Mouse (Mus musculus): ENCODE data around the gene Dnajc16. TPM values are rescaled to one million over a fixed set of nuclear protein-coding genes. Genes with fewer than 3 reads are reported as not detected.

The Dnajc16 gene
- total RNA-seq, 1 experiment: 12.1 TPM

- Histone ChIP-seq H3K4me3 (ENCODE audit: insufficient read depth in 1 of 2, low read depth in 1 of 2, low read length in 2 of 2, poor library complexity in 1 of 2, severe bottlenecking in 1 of 2) (no peak overlapping the region), H3K27ac (ENCODE audit: insufficient read depth, low read depth, low read length, poor library complexity, severe bottlenecking) (no peak overlapping the region), H3K36me3 (ENCODE audit: control insufficient read depth, insufficient read depth, low read length, poor library complexity, severe bottlenecking) (peaks cover 28% of the 10 kb centered on the region; the same call in 1 of the 2 replicates), H3K9ac (ENCODE audit: insufficient read depth, low read depth, low read length, poor library complexity, severe bottlenecking) (no peak overlapping the region), H3K4me1 (ENCODE audit: control insufficient read depth in 2 of 2, insufficient read depth in 2 of 2, low read length in 2 of 2, poor library complexity in 1 of 2) (no peaks in the 10 kb centered on the region), H3K9me3 (ENCODE audit: control insufficient read depth, insufficient read depth, low read depth, low read length) (no peaks in the 10 kb centered on the region)
- TF ChIP-seq ZC3H11A (IDR thresholded peaks at IDR 0.05; ENCODE audit: borderline replicate concordance, low read depth, low read length) (0 out of 2 replicates have a peak, but pooled peaks have one; percentile 16), ZNF384 (IDR thresholded peaks at IDR 0.05; ENCODE audit: low read depth, low read length) (no peak)
- in situ Hi-C loops (cut with MboI; ENCODE audit: low sequenced_read_pairs in 2 of 2, unreplicated experiment in 2 of 2): no loop called here
- DNase-seq (ENCODE audit: low read depth, low spot score): no peak
These were observed 19.2 kb upstream of the Dnajc16 start for GRCm38 (mm10) chr4:141809850-141810464.

DNA sequence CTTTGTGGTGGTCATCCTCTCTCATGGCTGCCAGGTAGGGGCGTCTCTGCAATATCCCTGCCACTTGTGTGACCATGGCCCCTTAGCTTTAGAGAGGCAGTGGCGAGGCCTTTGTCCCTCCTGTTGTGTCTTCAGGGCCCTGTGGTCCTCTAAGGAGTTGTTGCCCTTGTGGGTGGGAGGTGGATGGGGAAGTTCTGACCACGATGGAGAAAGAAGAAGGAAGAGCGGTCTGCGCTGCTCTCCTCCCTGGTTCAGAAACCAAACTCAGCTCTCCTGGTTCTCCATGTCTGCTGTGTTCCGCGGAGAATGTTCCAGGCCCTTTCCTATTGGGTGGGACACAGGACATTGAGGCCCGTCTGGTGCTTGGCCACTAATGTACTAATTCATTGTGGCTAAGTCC is 15.2 kb upstream of the Dnajc16 start:
- in situ Hi-C loops (cut with MboI; ENCODE audit: low sequenced_read_pairs in 2 of 2, unreplicated experiment in 2 of 2): no loop called here
- Histone ChIP-seq H3K9ac (ENCODE audit: insufficient read depth, low read depth, low read length, poor library complexity, severe bottlenecking) (no peak overlapping the region), H3K36me3 (ENCODE audit: control insufficient read depth, insufficient read depth, low read length, poor library complexity, severe bottlenecking) (peaks cover 25% of the 10 kb centered on the region; the same call in 1 of the 2 replicates), H3K4me3 (ENCODE audit: insufficient read depth in 1 of 2, low read depth in 1 of 2, low read length in 2 of 2, poor library complexity in 1 of 2, severe bottlenecking in 1 of 2) (no peak overlapping the region), H3K27ac (ENCODE audit: insufficient read depth, low read depth, low read length, poor library complexity, severe bottlenecking) (no peak overlapping the region), H3K4me1 (ENCODE audit: control insufficient read depth in 2 of 2, insufficient read depth in 2 of 2, low read length in 2 of 2, poor library complexity in 1 of 2) (no peaks in the 10 kb centered on the region), H3K9me3 (ENCODE audit: control insufficient read depth, insufficient read depth, low read depth, low read length) (no peaks in the 10 kb centered on the region)
- DNase-seq (ENCODE audit: low read depth, low spot score): no peak
- TF ChIP-seq ZC3H11A (IDR thresholded peaks at IDR 0.05; ENCODE audit: borderline replicate concordance, low read depth, low read length): no peak
- TF ChIP-seq ZNF384 (IDR thresholded peaks at IDR 0.05; ENCODE audit: low read depth, low read length): no peak
- no peak for TF ChIP-seq HCFC1 (IDR thresholded peaks at IDR 0.05; ENCODE audit: borderline replicate concordance, insufficient read depth, low read length)

- TF ChIP-seq ZNF384 (IDR thresholded peaks at IDR 0.05; ENCODE audit: low read depth, low read length) (no peak), MAFK (IDR thresholded peaks at IDR 0.05; ENCODE audit: insufficient read depth, low read depth, low read length) (no peak), HCFC1 (IDR thresholded peaks at IDR 0.05; ENCODE audit: borderline replicate concordance, insufficient read depth, low read length) (no peak), ZC3H11A (IDR thresholded peaks at IDR 0.05; ENCODE audit: borderline replicate concordance, low read depth, low read length) (no peak), CHD2 (IDR thresholded peaks at IDR 0.05; ENCODE audit: low read depth, low read length) (no peak)
- H3K36me3 ChIP-seq (ENCODE audit: control insufficient read depth, insufficient read depth, low read length, poor library complexity, severe bottlenecking): peaks cover 22% of the 10 kb centered on the region; the same call in 1 of the 2 replicates
- DNase-seq (ENCODE audit: low read depth, low spot score): no peak
- in situ Hi-C loops (cut with MboI; ENCODE audit: low sequenced_read_pairs in 2 of 2, unreplicated experiment in 2 of 2): no loop called here
- H3K9me3 ChIP-seq (ENCODE audit: control insufficient read depth, insufficient read depth, low read depth, low read length): no peaks in the 10 kb centered on the region
- H3K4me1 ChIP-seq (ENCODE audit: control insufficient read depth in 2 of 2, insufficient read depth in 2 of 2, low read length in 2 of 2, poor library complexity in 1 of 2): no peaks in the 10 kb centered on the region
- H3K9ac ChIP-seq (ENCODE audit: insufficient read depth, low read depth, low read length, poor library complexity, severe bottlenecking): no peak overlapping the region
- H3K27ac ChIP-seq (ENCODE audit: insufficient read depth, low read depth, low read length, poor library complexity, severe bottlenecking): no peak overlapping the region
- no peak overlapping the region for H3K4me3 ChIP-seq (ENCODE audit: insufficient read depth in 1 of 2, low read depth in 1 of 2, low read length in 2 of 2, poor library complexity in 1 of 2, severe bottlenecking in 1 of 2)
These were observed 13.4 kb upstream of the Dnajc16 start for GRCm38 (mm10) chr4:141804105-141804504.

- DNase-seq (ENCODE audit: low read depth, low spot score): no peak
- H3K36me3 ChIP-seq (ENCODE audit: control insufficient read depth, insufficient read depth, low read length, poor library complexity, severe bottlenecking): peaks cover 8% of the 10 kb centered on the region
- in situ Hi-C loops (cut with MboI; ENCODE audit: low sequenced_read_pairs in 2 of 2, unreplicated experiment in 2 of 2): no loop called here
- no peak overlapping the region; the same call in 1 of the 2 replicates for H3K27ac ChIP-seq (ENCODE audit: insufficient read depth, low read depth, low read length, poor library complexity, severe bottlenecking)
- H3K9ac ChIP-seq (ENCODE audit: insufficient read depth, low read depth, low read length, poor library complexity, severe bottlenecking): no peak overlapping the region
- peaks cover 0 to 3% of the 10 kb centered on the region in 2 experiments; a peak in 1 of 4 replicates for H3K4me1 ChIP-seq (ENCODE audit: control insufficient read depth in 2 of 2, insufficient read depth in 2 of 2, low read length in 2 of 2, poor library complexity in 1 of 2)
- TF ChIP-seq ZNF384 (IDR thresholded peaks at IDR 0.05; ENCODE audit: low read depth, low read length) (no peak), MAFK (IDR thresholded peaks at IDR 0.05; ENCODE audit: insufficient read depth, low read depth, low read length) (no peak), ZC3H11A (IDR thresholded peaks at IDR 0.05; ENCODE audit: borderline replicate concordance, low read depth, low read length) (no peak), CHD2 (IDR thresholded peaks at IDR 0.05; ENCODE audit: low read depth, low read length) (no peak)
- H3K9me3 ChIP-seq (ENCODE audit: control insufficient read depth, insufficient read depth, low read depth, low read length): no peaks in the 10 kb centered on the region
- H3K4me3 ChIP-seq (ENCODE audit: insufficient read depth in 1 of 2, low read depth in 1 of 2, low read length in 2 of 2, poor library complexity in 1 of 2, severe bottlenecking in 1 of 2): no peak overlapping the region
These were observed 6.8 kb upstream of the Dnajc16 start for GRCm38 (mm10) chr4:141797545-141797944.

DNA sequence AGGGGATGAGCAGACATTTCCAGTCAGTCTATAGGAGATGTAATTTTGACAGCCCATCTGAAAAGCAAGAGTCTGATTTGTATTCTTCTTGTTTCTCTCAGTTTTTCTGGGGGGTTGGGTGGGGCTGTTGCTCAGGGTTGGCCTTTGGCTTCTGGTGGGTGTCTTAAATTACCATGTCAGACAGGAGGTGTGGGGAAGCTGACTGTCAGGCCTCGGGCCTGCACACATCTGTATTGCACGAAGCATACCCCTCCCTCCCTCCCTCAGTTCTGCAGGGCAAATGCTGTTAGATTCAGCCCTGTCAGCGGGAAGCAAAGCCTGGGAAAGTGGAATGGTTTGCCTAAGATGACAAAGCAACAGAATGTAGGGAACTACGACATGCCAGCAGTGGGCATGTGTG is 6.2 kb upstream of the Dnajc16 start:
- no peak for TF ChIP-seq CHD2 (IDR thresholded peaks at IDR 0.05; ENCODE audit: low read depth, low read length)
- TF ChIP-seq ZC3H11A (IDR thresholded peaks at IDR 0.05; ENCODE audit: borderline replicate concordance, low read depth, low read length): no peak
- no peak for TF ChIP-seq MAFK (IDR thresholded peaks at IDR 0.05; ENCODE audit: insufficient read depth, low read depth, low read length)
- no peak for TF ChIP-seq ZNF384 (IDR thresholded peaks at IDR 0.05; ENCODE audit: low read depth, low read length)
- no peak for TF ChIP-seq HCFC1 (IDR thresholded peaks at IDR 0.05; ENCODE audit: borderline replicate concordance, insufficient read depth, low read length)
- in situ Hi-C loops (cut with MboI; ENCODE audit: low sequenced_read_pairs in 2 of 2, unreplicated experiment in 2 of 2): no loop called here
- peak overlapping the region; percentile 12; the same call in 1 of the 2 replicates for H3K27ac ChIP-seq (ENCODE audit: insufficient read depth, low read depth, low read length, poor library complexity, severe bottlenecking)
- H3K4me1 ChIP-seq (ENCODE audit: control insufficient read depth in 2 of 2, insufficient read depth in 2 of 2, low read length in 2 of 2, poor library complexity in 1 of 2): peaks cover 0 to 3% of the 10 kb centered on the region in 2 experiments; a peak in 1 of 4 replicates
- no peak overlapping the region for H3K9ac ChIP-seq (ENCODE audit: insufficient read depth, low read depth, low read length, poor library complexity, severe bottlenecking)
- H3K4me3 ChIP-seq (ENCODE audit: insufficient read depth in 1 of 2, low read depth in 1 of 2, low read length in 2 of 2, poor library complexity in 1 of 2, severe bottlenecking in 1 of 2): no peak overlapping the region
- DNase-seq (ENCODE audit: low read depth, low spot score): no peak
- peaks cover 8% of the 10 kb centered on the region for H3K36me3 ChIP-seq (ENCODE audit: control insufficient read depth, insufficient read depth, low read length, poor library complexity, severe bottlenecking)
- no peaks in the 10 kb centered on the region for H3K9me3 ChIP-seq (ENCODE audit: control insufficient read depth, insufficient read depth, low read depth, low read length)

All from ES-E14 (cell line).